Mouse (Mus musculus): ENCODE results near the gene Ceacam20.
A peak's percentile ranks its signal among the peaks of the same experiment; 100 is the strongest.
"Not testable (repeated sequence)": the region's sequence is repeated elsewhere in the genome, so short reads cannot be mapped to it uniquely, and the experiment has no call there.

Gene Ceacam20

DNA sequence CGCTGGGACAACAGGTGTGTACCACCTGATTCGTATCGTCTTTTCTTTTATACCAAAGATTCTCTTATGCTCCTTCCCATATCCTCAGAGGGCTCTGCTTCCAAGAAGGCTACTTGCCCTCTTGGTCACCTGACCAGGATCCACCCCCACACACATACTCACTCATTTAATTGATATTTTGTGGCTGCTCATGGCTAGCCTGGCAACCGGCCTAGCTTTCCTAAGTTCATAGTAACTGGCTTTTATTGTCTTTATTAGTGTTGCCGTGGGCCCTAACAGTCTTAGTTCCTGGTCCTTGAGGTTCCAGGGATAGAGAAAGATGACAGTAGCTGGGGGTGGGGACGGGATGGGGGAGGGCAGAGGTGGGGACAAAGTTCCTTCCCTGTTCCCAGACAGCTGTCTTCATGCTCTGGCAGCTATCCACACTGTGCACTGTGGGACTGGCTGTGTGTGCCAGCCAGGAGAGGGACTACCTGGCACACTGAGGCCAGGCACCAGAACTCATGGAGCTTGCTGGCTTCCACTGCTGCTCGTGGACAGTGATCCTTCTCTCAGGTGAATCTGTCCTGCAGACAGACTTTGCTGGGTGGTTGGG, at the start of gene Ceacam20:
Gene Ceacam20, plus strand, starts transcription at position 428 of the 595 bp plus-strand sequence.
- DNase-seq (ENCODE audit: low spot score in 2 of 2), result no peak

DNA sequence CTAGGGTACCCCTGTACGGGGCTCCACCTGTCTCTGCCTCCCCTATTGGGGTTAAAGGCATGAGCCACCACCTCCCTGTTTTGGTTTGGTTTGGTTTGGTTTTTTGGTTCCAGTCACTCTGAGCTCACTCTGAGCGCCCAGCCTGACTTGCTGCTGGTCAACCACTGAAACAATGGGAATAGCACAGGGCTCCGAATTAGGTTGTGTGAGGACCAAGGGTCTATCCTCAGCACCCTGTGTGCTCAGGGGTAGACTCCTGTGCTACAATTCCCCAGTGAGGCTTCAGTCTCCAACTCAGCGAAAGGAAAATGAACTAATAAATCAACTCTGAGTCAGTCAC, 45.1 kb upstream of the Ceacam20 start:
- DNase-seq (ENCODE audit: low spot score in 2 of 2), result no peak

DNA sequence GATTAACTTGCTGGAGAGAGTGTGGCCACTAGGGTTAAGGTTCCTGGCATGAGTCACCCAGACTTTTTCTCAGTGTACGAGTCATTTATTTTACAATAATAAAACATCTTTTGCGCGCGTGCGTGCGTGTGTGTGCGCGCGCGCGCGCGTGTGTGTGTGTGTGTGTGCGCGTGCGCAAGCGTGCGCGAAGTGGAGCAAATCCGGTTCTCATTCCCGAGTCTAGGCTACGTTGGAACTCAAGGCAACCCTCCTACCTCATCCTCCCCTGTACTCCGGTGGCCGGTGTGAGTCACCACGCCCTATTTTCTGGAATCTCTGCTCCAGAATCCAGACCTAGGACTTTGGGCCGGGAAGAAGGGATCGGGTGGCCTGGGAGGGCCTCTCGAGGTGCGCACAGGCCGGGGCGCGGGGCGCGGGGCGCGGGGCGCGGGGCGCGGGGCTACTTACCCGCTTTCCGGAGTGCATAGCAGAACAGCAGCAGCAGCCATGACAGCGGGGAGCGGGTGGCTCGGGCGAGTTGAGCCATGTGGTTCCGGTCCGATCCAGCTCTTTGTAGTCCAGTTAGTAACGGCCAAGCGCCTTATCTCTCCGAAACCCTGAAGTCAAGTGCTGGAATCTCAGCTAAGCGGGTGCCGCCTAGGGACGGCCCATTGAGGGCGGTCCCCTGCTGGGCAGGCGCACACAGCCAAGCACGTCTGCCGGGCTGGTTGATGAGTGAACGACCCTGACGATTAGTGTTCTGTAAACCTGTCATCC, 44.5 kb upstream of the Ceacam20 start, which contains the start of gene Pvr:
Gene Pvr, minus strand, starts transcription at position 655 of the 756 bp plus-strand sequence.
- peak; percentile 71 to 77 for DNase-seq (ENCODE audit: low spot score in 2 of 2)

DNA sequence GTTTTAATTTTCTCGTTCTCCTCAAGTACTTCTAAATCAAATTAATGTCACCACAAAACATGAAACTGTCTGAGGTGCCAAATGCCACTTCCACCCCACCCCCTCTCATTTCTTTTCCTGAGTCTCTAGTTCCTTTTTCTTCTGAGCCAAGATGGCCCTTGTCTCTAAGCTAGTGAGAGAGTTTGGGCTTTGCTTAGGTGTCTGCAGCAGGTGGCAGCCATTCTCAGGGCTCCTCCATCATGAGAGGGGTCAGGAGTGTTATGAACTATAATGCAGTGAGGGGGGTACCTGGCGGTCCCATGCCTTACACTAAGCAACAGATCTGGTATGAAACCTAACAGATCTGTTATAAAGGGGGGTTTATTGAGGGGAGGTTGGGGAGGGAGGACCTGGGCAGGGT, 41.9 kb upstream of the Ceacam20 start:
- no peak for DNase-seq (ENCODE audit: low spot score in 2 of 2)

DNA sequence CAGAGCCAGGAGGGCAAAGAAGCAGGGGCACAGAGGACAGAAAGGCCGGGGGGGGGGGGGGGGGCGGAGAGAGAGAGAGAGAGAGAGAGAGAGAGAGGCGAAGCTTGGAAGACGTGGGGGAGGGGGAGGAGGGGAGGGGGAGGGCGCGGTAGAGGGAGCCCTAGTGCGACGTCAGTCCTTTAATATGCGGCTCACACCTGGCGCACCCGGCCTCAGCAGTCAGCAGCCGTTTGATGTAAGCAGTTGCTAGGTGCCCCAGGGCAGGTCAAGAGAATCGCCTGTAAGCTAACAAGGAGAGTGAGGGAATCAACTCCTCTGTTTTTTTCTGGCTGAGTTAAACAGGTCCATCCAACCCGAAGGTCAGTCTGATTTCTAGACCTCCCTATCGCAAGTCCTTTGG, 41.4 kb upstream of the Ceacam20 start:
- no peak for DNase-seq (ENCODE audit: low spot score in 2 of 2)

DNA sequence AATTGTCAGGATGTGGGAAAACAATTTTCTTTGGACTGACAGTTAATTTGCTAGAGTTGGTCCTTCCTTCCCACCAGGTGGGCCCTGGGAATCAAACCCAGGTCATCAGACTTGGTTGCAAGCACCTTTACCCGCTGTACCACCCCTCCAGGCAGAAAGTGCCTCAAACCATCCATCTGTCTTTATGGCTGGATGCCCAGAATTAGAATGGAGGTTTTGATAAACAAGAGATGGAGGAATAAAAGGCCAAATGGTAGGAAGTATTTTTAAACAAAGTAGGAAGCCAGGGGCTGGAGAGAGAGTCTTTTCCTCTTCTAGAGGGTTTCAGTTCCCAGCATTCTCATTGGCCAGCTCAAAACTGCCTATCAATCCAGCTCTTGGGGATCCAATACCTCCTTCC, 39.8 kb upstream of the Ceacam20 start:
- DNase-seq (ENCODE audit: low spot score in 2 of 2), result no peak

DNA sequence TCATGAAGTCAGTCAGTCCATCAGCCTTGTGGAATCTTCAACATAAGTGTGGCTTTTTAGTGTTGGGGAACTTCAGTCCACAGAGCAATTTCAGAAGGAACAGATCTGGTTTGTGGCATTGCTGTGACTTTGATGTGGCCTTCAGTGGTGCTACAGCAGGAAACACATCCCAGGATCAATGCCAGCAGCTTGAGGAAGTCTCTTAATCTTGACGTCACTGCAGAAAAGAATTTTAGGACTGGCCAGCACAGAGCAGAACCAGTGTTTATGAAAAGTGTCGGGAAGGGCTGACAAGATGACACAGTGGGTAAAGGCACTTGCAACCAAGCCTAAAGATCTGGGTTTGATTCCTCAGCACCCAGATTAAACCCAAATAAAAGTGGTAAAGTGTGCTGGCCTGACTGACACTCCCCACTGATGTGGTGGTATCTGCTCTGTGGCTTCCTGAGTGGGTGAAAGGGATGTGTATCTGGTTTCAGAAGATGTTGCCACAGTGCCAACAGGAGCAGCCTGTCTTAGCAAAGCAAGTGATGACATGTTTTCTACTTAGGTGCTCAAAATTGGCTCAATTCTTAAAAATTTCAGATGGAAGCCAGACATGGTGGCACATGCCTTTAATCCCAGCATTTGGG, 38.2 kb upstream of the Ceacam20 start:
- DNase-seq (ENCODE audit: low spot score in 2 of 2), result no peak

DNA sequence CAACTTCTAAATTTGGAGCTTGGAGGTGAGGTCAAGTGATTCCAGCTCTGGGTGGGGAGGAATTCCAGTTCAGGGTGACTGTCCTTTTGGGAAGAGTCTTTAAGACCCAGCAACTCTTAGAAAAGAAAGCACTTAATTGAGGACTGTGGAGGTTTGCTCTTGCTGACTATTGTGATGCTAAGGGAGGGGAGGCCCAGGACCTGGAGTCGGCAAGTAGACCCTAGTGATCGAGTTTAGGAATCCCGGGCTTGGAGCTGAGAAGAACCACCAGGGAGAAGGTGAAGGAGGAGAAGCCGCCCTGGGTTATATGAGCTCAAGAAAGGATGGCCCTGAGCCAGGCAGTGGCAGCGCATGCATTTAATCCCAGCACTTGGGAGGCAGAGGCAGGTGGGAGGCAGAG, 36.7 kb upstream of the Ceacam20 start:
- DNase-seq (ENCODE audit: low spot score in 2 of 2), result no peak

DNA sequence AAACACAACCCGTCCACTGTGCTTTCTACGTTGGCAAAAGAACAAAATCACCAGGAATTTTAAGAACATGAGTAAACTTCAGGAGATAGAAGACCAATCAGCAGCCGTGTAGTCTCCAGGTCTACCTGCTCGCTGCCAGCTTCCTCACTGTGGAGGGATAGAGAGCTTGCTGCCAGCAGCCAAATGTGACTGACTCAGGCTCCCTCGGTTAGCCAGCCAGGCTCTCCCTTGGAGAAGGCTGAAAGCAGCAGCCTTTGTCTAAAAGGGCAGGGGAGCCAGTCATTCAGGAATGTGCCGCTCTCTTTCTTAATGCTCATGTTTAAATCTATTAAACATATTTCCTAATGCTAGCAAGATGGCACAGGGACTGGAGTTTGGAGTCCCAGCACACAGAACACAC, 34.7 kb upstream of the Ceacam20 start:
- DNase-seq (ENCODE audit: low spot score in 2 of 2), result not testable (repeated sequence)

DNA sequence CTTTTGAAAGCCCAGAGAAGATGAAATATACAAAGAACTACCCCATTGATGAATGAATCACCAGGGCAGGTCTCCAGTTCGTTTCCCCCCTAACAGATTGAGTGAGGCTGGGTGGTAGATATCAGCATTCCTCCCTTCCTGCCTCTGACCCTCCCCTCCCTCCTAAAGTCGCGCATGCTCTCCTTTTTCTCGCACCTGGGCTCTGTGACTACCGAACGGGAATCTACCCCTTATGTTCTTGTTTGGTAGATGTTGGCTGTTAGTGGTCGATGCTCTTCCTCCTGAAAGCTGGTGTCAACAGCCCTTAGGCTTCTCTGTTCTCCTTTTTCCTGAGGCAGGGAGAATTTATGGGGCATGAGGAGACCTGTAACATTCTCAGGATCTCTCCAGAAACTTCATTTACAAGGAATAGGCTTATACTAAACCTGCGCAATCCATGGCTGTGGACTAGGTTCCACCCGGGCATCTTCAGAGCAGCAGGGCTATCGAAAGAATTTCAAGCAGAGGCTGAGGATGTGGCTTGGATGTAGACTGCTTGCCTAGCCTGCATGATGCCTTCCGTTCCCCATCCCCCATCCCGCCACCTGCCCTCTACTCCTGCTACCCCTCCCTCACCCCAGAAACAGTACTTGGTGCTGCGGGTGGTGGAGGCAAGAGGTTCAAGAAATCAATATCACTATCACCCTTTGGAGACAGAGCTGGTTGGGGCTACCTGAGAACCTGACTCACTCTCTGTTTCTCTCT, 32.9 kb upstream of the Ceacam20 start:
- DNase-seq (ENCODE audit: low spot score in 2 of 2), result no peak

DNA sequence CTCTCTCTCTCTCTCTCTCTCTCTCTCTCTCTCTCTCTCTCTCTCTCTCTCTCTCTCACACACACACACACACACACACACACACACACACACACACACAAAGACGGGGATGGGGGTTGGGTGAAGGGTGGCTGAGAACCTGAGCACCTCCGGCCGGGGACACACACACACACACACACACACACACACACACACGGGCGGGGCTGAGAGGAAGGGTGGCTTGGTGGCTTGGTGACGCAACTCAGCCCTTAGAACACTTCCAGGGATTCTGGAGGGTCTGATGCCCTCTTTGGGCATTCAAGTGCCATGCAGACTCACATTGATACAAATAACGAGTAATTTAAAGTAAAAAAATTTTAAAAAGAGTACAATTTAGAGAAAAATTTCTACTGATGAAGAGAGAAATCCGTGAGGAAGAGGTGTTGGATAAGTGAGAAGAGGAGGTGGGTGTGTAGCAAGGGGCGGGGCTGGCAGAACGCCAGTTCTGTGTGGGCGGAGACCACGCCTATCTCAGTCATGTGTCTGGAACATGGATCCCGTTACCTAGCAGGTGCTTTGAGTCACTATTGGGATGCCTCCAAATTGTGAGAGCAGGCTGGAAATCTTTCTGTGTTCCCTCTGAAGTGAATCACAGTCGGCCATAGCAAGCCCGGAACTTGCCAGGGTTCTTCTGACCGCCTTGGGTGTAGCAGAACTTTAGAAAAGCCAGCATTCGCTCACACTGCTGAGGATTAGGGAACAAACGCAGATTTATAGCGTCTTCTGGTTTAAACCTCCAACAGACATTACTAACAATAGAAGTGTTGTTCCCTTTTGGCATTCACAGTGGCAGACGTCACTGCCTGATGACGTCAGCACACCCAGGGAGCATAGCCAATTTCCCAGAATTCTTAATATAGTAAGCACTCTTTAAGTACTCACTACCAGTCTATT, 32.1 kb upstream of the Ceacam20 start:
- peak; percentile 82 to 85 for DNase-seq (ENCODE audit: low spot score in 2 of 2)

DNA sequence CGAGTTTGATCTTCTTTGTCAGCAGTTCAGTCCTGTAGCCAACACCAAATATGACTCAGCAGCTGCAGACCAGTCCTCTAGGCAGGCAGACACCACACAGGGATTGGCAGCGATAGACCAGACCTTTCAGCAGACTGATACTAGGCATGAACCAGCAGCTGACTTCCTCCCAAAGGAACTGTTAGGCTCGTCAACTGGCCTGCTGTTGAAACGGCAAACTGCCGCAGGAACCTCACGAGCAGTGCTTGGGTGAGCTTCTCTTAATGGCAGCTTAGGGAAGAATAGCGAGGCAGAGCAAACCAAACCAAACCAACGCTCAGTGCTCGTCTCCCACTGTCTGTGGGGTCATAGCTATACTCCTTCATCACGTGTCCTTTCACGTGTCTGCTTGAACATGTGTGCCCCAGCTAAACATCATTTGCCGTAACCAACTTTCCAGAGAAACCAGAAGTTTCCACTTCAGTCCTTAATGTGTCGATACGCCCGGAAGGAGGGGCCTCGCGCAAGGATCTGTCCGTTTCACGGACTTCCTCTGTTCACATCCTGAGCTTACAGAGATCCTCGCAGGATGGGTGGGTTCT, 30.0 kb upstream of the Ceacam20 start:
- no peak for DNase-seq (ENCODE audit: low spot score in 2 of 2)

DNA sequence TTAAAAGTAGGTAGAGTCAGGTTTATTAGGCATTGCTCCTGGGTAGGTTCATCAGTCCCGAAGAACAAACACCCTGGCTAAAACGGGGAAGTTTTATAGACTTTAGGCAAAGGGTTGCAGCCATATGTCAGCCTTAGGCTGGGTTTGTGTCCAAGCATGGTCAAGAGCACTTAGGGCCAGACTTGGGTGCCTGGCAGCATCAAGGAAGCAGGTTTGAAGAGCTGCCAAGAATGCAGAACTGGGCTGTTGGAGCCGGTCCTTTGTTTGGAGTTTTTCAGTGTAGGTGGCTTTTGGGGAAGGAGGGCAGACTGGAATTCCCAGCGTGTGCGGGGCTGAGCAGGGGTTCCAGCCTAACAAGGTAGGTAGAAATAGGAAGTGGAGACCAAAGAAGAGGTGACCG, 29.3 kb upstream of the Ceacam20 start:
- DNase-seq (ENCODE audit: low spot score in 2 of 2), result no peak

DNA sequence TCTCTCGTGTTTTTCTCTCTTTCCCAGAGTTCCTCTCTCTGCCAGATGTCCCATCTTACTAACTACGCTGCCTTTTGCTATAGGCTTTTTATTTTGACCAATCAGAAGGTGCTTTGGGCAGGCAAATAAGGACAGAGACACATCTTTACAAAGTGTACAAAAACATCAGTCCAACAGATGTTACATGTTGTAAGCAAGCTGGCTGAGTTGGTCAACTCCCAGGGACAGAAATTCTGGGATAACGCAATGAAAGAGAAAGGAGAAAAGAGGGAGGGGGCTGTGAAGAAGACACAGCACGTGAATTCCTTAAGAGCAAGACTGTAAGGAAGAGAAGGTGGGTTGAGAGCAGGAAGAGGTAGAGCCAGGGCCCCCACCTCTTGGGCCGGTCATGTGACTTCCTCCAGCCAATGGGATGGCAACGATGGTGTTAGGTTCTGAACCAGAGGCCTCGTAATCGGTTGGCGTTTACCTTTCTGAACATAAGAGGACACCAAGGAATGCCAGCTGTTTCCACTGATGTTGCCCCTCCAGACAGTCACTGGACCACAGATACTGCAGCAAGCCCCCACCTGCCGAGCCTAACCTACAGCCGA, 27.9 kb upstream of the Ceacam20 start:
- no peak for DNase-seq (ENCODE audit: low spot score in 2 of 2)

DNA sequence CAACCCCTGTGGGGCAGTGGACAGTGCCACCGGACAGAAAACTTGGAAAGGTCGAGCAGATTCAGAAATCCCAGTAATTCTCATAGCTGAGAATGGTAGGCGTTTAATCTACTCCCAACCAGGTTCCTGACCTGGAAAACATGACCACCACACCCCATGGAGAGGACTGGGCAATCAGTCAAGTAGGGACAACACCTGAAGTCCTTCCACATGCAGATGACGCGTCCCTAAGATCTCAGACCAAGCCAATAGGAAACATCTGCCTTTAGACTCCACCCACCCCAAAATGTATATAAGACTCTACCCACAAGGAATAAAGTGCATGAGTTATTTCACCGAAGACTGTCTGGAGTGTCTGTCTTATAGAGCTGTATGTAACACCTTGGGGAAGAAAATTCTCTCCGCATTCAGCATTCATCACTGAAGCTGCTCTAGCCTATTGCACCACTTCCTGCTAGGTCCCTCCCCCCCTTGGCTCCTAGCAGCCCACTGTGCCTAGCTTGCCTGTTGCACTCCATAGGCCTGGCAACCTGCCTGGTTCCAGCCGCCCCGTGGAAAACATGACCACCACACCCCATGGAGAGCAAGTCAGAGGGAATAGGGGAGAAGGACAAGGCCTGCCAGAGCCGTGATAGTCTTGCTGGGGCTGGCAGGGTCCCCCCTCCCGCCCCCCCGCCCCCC, 25.5 kb upstream of the Ceacam20 start:
- DNase-seq (ENCODE audit: low spot score in 2 of 2), result peak in 1 of 2 experiments; percentile 43

DNA sequence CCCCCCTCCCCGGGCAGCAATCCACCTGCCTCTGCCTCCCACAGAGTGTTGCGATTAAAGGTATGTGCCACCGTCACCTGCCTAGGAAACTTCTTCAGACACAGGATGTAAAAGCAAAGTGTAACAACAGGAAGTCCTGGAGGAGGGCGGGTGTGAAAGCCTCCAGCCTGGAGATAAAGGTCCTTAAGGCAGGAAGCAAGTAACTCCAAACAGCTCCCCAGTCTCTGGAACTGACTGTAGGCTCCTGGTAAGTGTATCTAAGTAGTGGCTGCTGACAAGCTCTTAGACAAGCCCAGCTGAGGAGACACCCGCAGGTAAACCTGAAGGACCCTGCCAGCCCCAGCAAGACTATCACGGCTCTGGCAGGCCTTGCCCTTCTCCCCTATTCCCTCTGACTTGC, 25.0 kb upstream of the Ceacam20 start:
- no peak for DNase-seq (ENCODE audit: low spot score in 2 of 2)

DNA sequence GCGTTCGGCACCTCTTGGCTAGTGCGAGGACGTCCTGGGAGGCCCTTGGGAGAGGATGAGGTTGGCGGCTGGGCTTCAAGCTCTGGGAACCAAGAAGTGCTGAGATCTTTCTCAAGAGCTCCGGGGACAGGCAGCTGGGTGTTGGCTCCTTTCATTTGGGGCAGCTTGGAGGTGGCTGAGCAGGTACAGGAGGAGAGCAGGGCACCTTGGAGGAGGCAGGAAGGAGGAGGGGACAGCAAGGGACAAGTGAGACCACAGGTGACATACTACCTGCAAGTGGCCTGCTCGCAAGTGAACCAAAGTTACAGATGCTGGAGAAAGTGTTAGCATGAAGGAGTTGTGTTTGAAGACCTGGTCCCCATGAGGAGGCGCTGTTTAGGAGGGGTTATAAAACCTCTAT, 20.5 kb upstream of the Ceacam20 start:
- no peak for DNase-seq (ENCODE audit: low spot score in 2 of 2)

DNA sequence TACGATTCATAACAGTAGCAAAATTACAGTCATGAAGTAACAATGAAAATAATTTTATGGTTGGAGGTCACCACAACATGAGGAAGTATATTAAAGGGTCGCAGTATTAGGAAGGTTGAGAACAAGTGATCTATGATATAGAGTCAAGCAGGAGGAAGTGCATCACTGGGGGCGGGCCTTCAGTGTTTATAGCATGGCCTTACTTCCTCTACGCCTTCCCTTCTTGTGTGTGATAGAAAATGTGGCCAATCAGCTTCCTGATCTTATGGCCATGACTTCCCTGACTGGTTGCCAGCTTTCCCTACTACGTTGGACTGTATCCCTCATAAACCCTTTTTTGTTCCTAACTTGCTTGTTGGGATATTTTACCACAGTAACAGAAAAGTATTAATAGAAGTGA, 20.0 kb upstream of the Ceacam20 start:
- no peak for DNase-seq (ENCODE audit: low spot score in 2 of 2)

DNA sequence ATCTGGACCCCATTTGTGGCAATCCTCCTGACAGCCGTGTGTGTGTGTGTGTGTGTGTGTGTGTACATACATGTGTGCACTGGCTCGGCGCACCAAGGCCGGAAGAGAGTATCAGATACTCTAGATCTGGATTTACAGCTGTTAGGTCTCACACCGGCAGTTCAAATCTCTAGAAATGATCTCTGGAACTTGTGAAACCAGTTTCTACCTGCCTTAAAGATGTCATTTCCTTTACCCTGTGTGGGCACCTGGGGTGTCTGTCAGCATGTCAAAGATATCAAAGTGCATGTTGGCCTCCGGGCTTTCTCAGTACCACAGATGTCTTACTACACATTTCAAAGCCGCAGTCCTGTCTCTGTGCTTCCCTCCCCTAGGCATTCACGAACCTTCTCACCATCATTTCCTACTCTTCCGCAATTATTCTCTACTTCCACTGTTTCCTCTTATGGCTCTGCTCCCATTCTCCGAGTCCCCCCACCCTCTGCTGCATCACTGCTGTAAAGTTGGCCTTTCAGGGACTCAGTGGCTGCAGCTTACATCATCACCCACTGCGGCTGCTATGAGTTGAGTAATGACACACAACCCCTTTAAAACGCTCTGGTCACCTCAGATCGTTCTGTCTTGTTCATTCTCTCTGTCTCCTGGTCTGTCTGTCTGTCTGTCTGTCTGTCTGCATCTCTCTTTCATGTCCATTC, 19.2 kb upstream of the Ceacam20 start:
- DNase-seq (ENCODE audit: low spot score in 2 of 2), result no peak

All from right cerebral cortex, postnatal 36 days (tissue).